Mouse (Mus musculus) brain, adult 2 months (tissue): Measurements from ENCODE around the gene Iqgap2.

Experiments used
- DNase-seq: peaks from one replicate; pipeline ENCODE4 v3.0.0; 2011; ENCODE audit warnings: low read depth, low spot score

The Iqgap2 gene

DNA sequence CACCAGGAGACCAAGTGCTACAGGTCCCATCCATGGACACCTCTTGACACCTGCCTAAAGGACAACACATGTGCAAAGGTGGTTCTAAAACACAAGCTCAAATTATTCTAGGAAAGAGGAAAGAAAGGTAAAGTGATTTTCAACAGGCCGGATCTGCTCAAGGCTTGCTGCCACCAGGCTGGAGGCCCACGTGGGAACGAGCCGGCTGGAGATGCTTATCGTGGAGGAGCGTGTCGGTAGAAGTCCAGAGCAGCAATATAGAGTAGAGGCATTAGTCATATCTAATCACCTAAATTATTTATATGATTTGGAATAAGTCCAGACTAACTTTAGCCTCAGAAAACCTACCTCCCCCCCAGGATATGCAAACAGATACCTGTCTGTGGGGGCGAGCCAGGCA is 112.5 kb downstream of the Iqgap2 start:
- DNase-seq = no peak

DNA sequence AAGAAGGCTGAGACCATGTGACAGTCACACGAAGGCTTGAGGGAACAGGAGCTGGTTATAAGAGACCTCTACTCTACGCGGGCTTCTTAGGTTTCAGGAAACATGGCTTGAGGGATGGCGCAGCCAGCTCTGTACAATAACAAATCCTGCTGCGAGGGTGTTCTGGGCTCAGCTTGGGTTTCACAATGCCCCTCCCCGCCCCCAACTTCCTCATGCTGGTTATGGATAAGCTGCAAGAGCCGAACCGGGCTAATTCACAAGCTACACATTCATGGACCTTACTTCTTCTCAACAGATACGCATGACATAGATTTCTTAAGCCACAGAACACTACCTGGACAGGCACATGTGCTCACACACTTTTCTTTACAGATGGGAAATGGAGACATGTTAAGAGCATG is 113.0 kb downstream of the Iqgap2 start:
- no peak for DNase-seq

DNA sequence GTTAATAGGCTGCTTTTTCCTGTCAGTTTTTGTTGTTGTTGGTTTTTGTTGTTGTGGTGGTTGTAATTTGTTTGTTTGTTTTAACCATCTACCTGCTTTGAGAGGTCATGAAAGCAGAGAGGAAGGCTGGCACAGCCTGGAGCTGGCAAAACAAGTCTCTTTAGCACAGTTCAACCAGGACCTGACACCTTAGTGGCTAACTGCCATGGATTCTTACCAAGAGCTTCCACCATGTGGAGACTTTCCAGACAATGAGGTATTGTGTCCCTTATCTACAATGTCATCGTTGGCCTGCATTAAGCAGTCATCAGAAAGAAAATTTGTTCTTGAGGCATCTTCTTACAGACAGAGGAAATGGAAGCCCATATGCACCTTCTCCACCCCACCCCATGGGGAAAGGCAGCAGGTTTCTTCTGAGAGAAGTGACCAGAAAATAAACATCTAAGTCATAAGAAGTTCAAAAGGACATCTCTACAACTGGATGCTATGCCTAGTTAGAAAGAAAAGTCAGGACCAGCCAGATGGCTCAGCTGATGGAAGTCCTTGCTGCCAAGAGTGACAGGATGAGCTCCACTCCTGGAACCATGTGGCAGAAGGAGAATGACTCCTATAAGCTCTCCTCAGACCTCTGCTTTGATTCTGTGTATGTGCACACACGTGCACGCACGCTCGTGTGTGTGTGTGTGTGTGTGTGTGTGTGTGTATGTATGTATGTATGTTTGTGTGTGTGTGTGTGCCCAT is 113.9 kb downstream of the Iqgap2 start:
- peak; percentile 77 for DNase-seq

DNA sequence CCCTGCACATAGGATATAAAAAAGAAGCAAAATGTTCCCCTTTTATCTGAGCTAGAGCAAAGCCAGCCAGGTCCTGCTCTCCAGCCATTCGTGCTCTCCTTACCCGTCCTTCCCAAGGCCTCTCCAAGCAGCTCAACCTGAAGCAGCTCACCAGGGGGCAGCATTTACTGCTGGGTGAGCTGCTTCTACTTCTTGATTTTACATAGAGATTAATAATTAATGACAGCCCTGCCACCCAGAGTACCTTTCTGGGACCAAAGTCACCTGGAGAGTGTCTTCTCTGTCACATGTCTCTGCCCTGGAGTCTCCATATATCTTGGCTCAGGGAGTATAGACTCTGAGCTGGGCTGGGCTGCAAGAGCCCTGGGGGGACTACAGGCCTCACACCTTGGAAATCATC is 114.5 kb downstream of the Iqgap2 start:
- DNase-seq = peak; percentile 73

DNA sequence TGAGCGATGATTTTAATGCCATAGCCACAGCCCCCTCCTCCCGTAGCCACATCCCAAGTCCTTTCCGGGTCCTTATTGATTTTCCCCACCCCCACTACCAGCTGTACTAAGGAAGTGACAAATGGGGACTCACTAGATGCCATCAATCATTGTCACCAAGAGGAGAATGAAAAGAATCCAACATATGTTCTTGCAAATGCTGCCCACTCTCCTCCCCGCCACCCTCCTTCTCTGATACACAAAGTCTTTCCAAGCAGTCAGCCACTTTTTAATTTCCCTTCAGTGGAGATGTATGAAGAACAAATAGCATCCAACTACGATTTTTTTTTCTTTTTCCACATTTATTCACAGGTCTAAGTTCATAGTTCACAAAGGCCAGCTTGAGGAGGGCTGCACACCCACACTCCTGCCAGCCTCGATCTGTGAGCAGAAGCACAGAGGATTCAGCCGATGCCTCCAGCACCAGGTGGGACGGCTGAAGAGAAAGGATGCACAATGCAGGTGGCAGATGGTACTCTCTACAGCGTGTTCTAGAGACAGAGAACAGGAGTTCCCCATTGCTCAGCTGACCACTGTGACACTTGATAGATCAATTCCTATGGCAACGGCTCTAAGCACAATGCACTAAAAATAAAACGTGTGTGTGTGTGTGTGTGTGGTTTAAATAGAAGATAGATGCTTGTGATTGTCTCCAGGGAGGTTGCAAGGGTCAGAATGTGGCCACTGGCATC is 116.6 kb downstream of the Iqgap2 start:
- peak; percentile 84 for DNase-seq

DNA sequence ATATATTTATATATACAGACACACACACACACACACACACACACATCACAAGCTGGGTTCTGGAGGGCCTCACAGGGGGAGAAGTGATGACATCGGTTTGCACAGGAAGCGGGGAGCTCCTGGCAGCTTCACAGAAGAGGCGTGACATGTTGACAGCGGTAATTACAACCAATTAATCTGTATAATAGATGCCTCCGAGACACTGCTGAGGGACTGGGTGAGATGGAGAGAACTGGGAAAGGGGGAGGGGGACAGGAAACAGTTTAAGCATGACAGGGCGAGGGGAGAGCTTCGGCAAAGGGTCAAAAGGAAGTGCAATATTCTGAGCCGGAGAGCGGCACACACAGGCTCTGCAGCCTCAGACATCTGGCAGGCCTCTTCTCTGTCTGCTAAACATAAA is 126.7 kb downstream of the Iqgap2 start:
- peak; percentile 52 for DNase-seq

DNA sequence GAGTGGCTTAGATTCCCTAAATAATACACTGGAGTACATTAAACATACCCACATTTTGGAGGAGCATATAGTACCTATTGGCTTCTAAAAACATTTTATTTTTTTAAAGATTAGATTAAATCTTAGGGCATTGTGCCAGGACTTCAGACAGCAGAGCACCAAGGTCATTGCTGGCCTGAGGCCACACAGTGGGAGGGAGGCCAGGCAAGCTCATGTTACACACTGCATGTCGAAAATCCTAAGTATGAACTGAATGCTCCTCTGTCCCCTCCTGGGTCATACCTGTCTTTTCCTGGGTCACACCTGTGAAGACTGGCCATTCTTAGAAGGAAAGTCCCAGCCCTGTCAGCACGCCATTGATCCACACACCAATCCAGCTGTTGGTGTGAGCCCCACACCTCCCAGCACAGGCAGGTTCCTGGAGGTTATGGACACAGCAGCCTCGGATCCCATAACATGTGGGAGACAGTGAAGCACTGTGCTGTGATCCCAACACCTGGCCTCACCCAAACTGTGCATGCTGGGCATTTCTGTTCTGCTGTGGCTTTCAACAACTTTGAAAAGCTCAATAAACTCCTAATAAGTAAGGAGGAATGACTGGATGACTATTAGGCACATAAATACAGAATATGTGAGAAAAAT is 127.7 kb downstream of the Iqgap2 start:
- no peak for DNase-seq

DNA sequence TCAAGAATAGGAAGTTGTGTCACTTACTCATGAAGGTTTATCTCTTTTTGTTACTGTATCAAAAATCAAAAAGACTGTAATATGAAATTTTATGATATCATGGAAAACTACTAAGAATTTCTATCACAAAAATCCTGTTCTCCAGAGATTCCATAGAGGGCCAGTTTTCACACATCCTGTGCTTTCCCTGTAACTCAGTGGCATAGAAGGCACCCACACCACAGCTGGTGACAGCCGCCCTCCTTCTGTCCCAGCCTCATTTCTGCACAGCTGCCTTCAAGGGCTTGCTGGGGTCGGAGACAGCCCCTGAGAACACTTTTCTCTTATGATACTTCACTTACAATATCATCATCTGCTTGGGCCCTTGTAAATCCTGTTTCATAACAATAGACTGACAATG is 131.9 kb downstream of the Iqgap2 start:
- DNase-seq = peak; percentile 22

DNA sequence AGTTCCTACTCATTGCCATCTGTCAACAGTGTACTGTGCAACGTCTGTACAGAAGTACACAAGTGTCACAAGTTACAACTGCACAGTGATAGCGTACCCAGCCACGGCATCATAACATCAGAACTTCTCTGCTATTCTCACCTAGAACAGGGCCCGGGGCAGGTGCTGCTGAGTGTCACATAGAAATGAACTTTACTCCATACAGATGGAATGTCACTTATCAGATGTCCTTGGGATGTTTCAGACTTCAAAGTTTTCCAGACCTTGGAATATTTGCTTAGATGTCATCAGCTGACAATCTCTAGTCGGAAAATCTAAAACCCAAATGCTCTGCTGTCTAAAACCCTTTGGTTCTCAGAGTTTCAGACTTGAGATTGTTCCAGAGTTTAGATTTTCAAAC is 137.4 kb downstream of the Iqgap2 start:
- no peak for DNase-seq

DNA sequence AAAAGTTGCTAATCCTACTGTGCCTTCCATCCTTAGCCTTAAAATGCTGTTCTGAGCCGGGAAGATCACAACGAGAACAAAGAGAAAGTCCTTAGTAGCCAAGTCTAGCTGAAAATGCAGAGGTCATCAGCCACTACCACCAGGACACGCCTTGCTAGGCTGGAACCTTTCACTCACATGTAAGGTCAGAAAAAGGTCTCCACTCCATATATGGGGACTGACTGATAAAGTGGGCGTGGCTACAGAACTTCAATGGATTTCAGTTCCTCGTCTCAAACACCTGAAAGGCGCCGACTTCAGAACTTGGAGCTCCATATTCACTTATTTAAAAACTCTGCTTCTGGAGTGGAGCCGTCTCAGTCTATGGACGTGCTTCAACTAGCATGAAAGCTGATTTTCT is 139.3 kb downstream of the Iqgap2 start:
- no peak for DNase-seq

DNA sequence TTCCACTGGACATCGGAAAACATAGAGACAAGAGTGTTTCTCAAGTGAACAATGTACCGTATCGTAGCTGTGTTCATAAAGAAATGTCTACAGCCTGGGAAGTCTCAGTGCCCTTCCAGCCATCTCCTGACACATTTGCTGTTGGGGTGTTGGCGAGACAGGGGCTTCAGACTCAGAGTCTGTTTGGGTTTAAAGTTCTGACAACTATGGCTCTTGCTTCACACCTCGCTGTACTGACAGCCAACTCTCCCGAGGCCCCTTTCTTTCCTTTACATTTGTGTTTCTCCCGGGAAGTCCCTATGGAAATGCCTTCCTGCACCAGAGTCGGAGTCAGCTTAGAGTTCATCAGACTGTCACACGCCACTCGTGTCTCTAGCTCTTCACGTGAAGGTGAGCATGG is 144.2 kb downstream of the Iqgap2 start:
- no peak for DNase-seq

DNA sequence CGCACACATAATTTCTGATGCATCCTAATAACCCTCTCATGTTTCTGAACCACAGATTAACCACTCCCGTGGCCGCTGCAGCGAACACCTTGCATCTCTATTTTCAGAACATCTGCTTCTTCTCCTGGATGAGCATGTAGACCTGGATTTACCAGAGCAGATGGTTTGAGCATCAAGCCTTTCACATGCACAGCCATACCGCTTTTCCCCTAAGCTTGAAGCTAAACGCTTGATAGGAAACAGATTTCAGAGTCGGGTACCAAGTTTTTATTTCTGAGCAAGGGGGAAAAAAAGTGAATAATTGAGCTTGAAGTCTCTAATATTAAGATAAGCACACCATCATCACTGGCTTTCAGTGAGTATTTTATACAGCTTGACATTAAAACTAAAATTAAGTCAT is 144.6 kb downstream of the Iqgap2 start:
- peak; percentile 10 for DNase-seq

DNA sequence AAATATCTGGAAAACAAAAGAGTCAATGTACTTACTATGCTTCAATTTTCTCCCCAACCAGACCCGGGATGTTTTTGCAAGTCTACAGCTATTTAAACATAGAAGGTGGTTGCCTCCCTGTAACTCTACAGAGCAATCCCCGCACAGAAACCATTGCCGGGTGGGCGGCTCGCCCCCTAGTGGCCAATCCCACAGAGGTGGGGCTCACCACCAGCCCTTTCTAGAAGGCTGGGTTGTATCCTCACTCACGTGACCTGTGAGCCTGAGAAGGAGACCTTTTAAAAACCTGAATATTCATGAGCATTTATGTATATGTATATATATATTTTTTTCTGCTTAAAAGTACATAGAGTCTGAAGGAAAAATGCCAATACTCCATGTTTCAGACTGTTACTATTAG is 145.2 kb downstream of the Iqgap2 start:
- DNase-seq = peak; percentile 40

DNA sequence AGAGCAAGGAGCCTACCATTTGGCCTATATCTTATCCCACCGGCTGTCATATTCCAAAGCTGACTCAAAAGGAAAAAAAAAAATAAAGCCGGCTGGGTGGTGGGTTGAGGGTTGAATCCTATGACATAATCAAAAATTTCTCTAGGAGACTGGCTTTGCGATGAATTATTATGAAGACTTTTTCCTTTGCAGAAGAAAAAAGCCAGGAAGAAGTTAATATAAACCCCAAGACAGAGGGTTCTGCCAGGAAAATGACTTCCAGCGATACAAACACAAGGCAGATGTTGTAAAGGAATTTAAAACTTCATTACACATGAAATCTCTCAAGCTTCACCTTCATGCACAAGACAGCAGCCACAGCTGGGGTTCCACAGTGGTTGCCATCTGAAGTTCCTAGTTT is 146.3 kb downstream of the Iqgap2 start:
- DNase-seq = no peak

DNA sequence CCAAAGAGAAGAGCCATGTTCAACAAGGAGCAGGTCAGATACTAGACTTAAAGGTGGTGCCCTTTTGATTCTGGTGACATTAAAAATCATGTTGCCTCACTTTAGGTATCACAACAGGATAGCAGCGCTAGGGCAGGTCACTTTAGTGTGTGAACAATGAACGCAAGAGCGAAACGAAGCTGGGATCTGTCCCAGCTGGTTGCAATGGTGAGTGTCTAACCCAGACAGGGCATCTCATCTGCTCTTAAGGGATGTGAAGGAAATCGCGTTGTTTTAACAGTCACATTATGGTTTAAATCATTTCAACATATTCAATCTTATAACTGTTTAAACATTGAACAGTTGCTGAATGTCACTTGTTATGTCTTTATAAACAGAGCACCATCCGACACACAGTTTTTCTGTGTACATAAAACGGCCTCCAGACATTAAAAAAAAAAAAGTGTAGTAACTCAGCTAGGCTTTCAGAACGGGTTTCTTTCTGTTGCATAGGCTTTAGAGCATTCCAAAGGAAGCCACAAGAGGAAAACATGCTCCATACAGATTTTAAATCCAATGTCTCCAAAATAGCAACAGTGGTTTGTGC is 148.7 kb downstream of the Iqgap2 start:
- DNase-seq = no peak

DNA sequence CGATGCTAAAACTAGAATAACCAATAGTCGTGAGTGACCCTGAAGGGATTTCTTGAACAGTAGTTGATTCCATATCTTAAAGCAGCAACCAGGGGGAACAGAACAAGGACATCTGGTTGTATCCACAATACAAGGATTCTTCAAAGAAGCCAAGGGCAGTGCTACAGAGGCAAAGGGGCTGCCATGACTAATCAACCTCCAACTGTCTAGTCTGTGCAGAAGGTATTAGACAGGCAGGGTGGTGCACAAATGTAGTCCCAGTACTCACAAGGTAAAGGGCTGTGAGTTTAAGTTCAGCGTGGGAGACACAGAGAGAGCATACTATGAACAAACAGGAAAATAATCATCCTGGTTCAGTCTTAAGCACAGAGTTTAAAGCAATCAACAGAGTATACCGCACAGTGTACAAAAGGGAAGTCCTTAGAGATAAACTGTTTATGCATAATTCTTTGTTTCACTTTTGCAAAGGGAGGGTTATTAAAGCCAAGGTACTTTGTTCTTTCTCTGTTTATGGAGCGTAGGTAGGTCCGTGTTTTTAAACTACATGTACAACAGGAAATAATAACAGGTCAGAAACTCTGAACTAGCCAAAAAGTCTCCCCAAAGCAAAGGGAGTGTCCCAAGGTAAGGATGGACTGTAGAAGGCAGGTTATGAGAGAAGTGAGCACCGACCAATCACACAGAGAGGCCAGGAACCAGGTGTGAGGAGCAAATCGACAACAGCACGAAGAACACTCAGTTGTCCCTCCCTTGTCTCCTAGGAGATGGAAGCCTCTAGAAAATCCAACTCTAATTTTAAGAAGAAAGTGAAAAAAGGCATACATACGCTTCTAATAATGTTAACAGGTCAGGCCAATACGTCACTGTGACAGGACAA is 149.7 kb downstream of the Iqgap2 start:
- no peak for DNase-seq

DNA sequence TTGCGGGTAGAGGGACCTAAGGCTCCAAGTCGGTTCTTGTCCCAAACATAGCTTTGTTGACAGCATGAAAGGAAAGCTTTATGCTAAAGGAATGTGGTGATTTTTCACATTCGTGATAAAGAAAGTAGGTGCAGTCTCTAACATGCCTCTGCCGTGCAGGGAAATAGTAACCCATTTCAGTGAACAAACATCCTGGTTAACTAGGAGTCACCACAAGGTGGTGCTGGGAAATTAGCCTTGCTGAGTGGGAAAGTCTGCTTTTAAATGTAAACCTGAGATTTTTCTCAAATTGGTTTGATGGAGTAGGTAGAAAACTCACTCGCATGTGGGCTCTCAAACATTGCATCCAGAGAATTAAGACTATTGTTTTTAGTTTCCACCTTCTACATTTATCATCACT is 152.1 kb downstream of the Iqgap2 start:
- DNase-seq = peak; percentile 63

DNA sequence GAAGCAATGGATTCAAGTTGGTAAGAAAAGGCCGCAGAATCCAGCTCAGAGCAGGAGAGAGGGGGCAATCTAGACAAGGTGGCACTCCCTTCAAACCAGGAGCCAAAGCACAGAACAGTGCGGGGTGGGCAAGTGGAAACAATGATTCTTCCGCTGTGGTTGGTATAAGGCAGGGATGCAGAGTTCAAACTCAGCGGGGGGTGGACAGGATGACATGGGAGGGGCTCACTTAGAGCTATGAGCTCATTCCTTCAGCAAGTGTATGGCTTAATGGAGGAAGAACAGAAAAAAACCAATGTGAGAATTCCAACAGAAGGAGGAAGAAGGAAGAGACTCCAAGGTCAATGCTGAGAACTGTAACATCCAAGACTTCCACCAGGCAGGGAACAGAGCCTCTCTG is 161.2 kb downstream of the Iqgap2 start:
- DNase-seq = no peak

DNA sequence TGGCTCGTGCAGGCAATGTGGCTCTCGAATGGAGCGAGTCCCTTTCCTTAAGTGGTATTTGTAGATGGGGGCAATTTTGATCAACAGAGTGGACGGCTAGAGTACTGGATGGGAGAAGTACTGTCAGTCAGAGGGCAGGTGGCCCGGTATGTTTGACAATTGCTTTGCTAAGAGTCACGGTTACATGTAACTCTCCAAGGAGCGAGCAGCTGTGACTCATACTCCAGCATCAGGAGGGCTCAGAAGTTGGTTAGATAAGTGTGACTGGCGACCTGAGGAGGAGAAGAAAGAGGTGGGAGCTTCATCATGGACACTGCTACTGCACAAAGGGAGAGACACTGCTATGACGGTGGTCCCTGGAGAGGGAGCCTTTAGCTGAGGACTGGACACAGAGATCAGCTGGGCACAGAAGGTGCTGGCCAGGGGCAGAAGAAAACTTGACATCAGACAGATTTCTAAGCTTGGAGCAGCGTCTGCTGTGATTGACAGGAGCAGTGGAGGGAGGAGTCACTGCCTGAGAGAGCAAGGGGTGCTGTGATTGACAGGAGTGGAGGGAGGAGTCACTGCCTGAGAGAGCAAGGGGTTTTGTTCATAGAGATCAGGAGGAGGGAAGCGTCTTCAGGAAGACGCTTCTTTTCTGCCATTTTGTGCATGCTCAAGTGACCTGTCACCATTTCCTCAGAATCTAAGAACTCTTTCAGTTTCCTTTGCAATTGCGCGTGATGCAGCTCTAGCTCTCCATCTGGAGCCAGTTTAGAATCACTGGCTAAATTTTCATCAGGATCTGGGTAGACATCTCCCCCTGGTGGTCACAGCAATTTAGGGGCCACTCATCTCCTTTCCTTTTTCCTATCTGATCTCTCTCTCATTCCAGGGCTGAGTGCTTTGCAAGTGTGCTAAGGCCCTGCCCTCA is 172.1 kb downstream of the Iqgap2 start:
- peak; percentile 88 for DNase-seq

DNA sequence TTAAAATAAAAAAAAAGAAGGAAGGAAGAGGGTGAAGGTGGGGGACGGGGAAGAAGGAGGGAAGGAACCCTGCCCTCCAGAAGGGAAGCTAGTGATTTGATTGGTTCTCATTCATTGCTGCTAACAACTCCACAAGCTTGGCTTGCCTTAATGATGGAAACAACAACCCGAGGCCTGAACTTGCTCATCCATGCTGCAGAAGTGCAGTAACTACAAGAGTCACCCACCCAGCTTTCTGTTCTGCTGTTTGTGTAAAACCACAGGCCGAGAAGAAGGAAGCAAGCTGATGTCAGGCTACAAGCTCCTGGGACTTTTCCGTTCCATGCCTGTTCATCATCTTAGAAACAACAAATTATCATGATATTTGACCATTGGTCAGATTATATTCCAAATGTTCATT is 176.4 kb downstream of the Iqgap2 start:
- no peak for DNase-seq
